Mouse (Mus musculus): ENCODE results near the gene 4930524N10Rik.

4930524N10Rik gene

GRCm38 (mm10) chrX:154343292-154343691 is at the start of gene 4930524N10Rik:
Gene 4930524N10Rik (minus strand): TSS chrX:154343392.
- no peak for DNase-seq (ENCODE audit: low read depth in 1 of 2, low spot score in 2 of 2)

GRCm38 (mm10) chrX:154350042-154350441 is 6.8 kb upstream of the 4930524N10Rik start:
- DNase-seq (ENCODE audit: low read depth in 1 of 2, low spot score in 2 of 2), result no peak

DNA sequence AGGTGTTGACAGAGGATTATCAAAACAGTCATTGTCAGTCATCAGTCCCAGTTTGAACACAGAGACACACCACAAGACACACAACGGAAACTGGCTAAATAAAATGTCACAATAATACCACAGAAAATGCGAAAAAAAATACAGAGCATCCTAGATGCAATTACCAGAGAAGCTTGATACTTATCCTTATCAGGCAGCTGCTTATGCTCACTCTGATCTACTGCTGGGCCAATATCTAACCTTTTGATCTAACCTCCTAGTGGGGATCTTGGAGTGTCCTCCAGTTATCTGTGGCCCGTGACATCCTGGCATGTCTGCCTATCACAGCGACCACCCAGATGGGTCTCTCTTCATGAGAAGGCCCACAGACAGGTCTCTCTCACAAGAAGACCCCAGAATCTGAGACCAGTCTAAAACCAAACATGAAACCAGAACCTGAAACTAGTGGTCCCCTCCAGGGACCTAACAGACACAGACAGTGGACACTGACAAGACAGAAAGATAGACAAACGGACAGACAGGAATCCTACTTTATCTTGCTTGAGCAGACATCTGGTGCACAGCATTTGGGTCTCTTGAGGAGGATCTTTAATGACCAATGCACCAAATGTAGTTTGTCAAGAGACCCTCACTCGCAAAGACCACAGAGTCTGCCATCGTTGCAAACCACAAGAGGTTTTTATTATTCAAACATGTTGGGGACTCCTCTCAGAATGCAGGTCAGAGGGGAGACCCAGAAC is 6.3 kb upstream of the 4930524N10Rik start:
- DNase-seq (ENCODE audit: low read depth in 1 of 2, low spot score in 2 of 2), result no peak

- no peak for DNase-seq (ENCODE audit: low read depth in 1 of 2, low spot score in 2 of 2)
These were observed 4.7 kb upstream of the 4930524N10Rik start for GRCm38 (mm10) chrX:154347933-154348332.
